Mouse (Mus musculus) heart, adult 2 months (tissue): ENCODE data around the gene Gm27027. TPM values are rescaled to one million over a fixed set of nuclear protein-coding genes. Genes with fewer than 3 reads are reported as not detected.

Experiments used
- DNase-seq, 2 experiments: peaks; one replicate each; pipeline ENCODE4 v3.0.0; 2021
- H3K27ac ChIP-seq: fragments of 200-600 bp; 2 replicates; pipeline ENCODE4 v1.8.1; 2022
- H3K27me3 ChIP-seq: fragments of 200-500 bp; 2 replicates; pipeline ENCODE4 v1.6.1; 2012; ENCODE audit warnings: mild to moderate bottlenecking, low read length, inconsistent platforms, mixed read lengths; ENCODE audit not compliant: control insufficient read depth, insufficient read depth
- H3K36me3 ChIP-seq: fragments of 200-500 bp; 2 replicates; pipeline ENCODE4 v1.6.1; 2012; ENCODE audit warnings: low read length, inconsistent platforms; ENCODE audit not compliant: control insufficient read depth, insufficient read depth
- H3K4me1 ChIP-seq: fragments of 200-500 bp; 2 replicates; pipeline ENCODE4 v1.6.1; 2011; ENCODE audit warnings: low read length; ENCODE audit not compliant: control insufficient read depth, insufficient read depth
- H3K4me3 ChIP-seq: fragments of 200-600 bp; 2 replicates; pipeline ENCODE4 v1.8.1; 2022
- H3K79me2 ChIP-seq: fragments of 200-500 bp; replicated peaks from 2 replicates; pipeline ENCODE4 v1.6.1; 2012; ENCODE audit warnings: mild to moderate bottlenecking, inconsistent platforms, low read length, moderate library complexity, mixed read lengths; ENCODE audit not compliant: control insufficient read depth, insufficient read depth
- H3K9ac ChIP-seq: fragments of 200-500 bp; 2 replicates; pipeline ENCODE4 v1.6.1; 2012; ENCODE audit warnings: low read depth, mild to moderate bottlenecking, control low read depth, inconsistent platforms, low read length, mixed read lengths
- CTCF ChIP-seq: fragments of 200-600 bp; IDR thresholded peaks from 2 replicates; pipeline ENCODE4 v1.8.1; 2022; ENCODE audit warnings: antibody characterized with exemption, mild to moderate bottlenecking, moderate library complexity
- EP300 ChIP-seq: fragments of 200-500 bp; IDR thresholded peaks from 2 replicates; pipeline ENCODE4 v1.6.1; 2011; ENCODE audit warnings: low read depth, low read length, control low read depth; ENCODE audit not compliant: insufficient read depth
- POLR2A ChIP-seq: fragments of 200-500 bp; IDR thresholded peaks from 2 replicates; pipeline ENCODE4 v1.6.1; 2011; ENCODE audit warnings: mild to moderate bottlenecking, low read depth, low read length, control low read depth; ENCODE audit not compliant: insufficient read depth
- WGBS: fragments of 180-500 bp; shearing (Covaris S2); methylation state at CpG from one replicate; pipeline ENCODE4 v1.1.7; 2018; 5-methylcytosine and 5-hydroxymethylcytosine counted together
- intact Hi-C: fragments of 180-260 bp; cut with DNase I; formaldehyde crosslinking; loops from one replicate; pipeline ENCODE4 v1.15.1; 2025
- polyA plus RNA-seq: library from polyadenylated mRNA; depleted of rRNA; stranded (reverse); fragments of >200 nt; gene quantifications from 2 replicates; pipeline ENCODE4 v1.2.3, GENCODE M21; 2012
- total RNA-seq, 2 experiments: library from RNA; stranded (reverse); gene quantifications; 2 replicates each; pipeline ENCODE4 v1.2.3; 2021

Gm27027 gene
- total and polyA plus RNA-seq, 3 experiments: not detected

DNA sequence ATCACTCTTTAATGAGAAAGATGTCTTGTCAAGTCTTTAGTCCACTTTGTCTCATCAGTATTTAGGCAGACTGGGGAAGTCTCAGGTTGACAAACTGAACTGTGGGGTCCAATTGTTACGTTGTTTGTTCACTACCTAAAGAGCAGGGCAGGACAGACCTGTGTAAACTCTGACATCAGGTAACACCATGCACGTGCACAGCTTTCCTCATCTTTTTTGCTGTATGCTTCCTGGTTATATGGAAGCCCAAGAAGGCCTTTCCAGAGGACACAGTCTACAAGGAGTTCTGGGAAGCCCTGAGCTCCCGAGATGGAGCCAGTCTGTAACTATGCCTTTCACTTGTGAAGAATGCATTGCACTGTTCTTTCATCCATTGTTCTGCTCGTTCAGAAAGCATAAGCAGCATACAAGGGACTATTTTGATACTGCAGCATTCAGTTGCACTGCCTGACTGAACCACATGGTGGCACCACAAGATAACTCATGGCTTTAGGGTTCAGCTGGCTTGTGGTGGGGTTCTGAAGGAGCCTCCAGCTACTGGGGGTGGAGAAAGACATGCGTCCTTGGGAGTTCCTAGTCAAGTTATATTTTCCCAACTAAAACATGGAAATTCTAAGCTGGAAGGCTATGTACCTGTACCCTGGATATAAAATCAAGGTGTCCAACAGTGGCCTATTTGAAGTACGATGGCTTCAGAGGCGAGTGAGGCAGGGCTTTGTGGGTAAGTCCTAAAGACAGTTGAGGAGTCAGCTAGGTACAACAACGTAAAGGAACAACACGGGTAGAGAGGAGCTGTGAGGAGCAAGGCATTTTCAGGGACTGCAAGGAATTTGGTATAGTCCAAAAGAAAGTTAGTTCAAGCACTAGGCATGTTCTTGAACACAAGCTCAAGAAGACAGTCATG is 39.5 kb upstream of the Gm27027 start:
- intact Hi-C loops: loop anchor here (1.0 to 5.0 kb wide), 3 partner anchors 24 to 255 kb away; no protein-coding TSS in a partner anchor
- no peak overlapping the region for H3K4me3 ChIP-seq
- H3K4me1 ChIP-seq: no peaks in the 10 kb centered on the region
- no peak for TF ChIP-seq POLR2A
- 0 out of 2 replicates have a peak, but pooled peaks have one; percentile 43 for TF ChIP-seq EP300
- peak; percentile 95 for TF ChIP-seq CTCF
- no peaks in the 10 kb centered on the region for H3K27me3 ChIP-seq
- no peak overlapping the region for H3K9ac ChIP-seq
- 69% methylated on average over 9 of the region's 9 CpGs for WGBS
- no peak overlapping the region for H3K27ac ChIP-seq
- no peaks in the 10 kb centered on the region for H3K79me2 ChIP-seq
- H3K36me3 ChIP-seq: no peaks in the 10 kb centered on the region
- peak; percentile 43 to 74 for DNase-seq

DNA sequence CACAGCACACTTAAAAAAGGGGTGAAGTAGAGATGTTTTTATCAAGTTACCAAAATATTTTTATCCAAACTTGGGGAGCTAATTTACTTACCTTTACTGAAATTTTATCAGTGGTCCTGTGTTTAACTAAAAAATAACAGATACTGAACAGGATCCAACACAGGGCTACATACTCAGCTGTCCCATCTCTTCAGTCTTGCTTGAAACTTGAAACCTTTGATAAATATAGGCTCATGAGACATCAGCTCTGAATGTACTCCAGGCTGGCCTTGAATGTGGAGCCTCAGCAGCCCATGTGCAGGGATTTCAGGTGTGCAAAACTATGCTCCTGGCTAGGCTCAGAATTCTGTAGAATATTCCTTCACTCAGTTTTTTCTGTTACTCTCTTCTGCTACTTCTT is 34.4 kb upstream of the Gm27027 start:
- Histone ChIP-seq H3K4me3 (no peak overlapping the region), H3K36me3 (no peaks in the 10 kb centered on the region), H3K9ac (no peak overlapping the region), H3K27me3 (no peaks in the 10 kb centered on the region), H3K79me2 (no peaks in the 10 kb centered on the region), H3K27ac (no peak overlapping the region), H3K4me1 (no peaks in the 10 kb centered on the region)
- intact Hi-C loops: no loop called here
- no peak for TF ChIP-seq EP300
- TF ChIP-seq CTCF: no peak
- no peak for TF ChIP-seq POLR2A
- DNase-seq: no peak

DNA sequence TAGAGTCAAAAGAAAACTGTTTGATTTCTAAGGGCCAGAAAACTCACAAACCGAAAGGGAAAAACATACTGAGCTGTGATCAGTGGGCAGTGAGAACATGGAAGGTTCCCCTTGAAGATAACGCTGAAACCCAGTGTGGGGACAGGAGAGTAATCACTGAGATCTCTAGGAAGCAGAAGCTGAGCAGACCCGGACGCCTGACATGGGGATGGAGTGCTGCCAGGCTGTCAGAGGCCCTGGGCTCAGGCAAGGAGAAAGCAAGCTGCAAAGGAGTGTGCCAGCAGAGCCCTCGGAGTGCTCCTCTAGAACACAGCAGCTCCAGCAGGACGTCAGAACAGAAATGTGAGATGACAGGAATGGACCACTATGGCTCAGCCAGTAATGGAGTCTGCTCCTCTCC is 28.5 kb upstream of the Gm27027 start:
- H3K79me2 ChIP-seq: no peaks in the 10 kb centered on the region
- no peak overlapping the region for H3K9ac ChIP-seq
- no peaks in the 10 kb centered on the region for H3K4me1 ChIP-seq
- no peak overlapping the region for H3K4me3 ChIP-seq
- H3K36me3 ChIP-seq: no peaks in the 10 kb centered on the region
- TF ChIP-seq EP300 (no peak), POLR2A (no peak), CTCF (no peak)
- intact Hi-C loops: no loop called here
- WGBS: 32% methylated on average over 6 of the region's 6 CpGs
- no peak overlapping the region for H3K27ac ChIP-seq
- H3K27me3 ChIP-seq: no peaks in the 10 kb centered on the region
- DNase-seq: no peak

GRCm38 (mm10) chr2:94010335-94011291 is 14.5 kb upstream of the Gm27027 start, which contains the start of gene Alkbh3:
TSS of gene Alkbh3 (minus strand) at chr2:94010807.
- Histone ChIP-seq H3K9ac (peak within 1 kb of the TSS; percentile 89), H3K4me3 (peak within 1 kb of the TSS; percentile 72), H3K79me2 (no peaks in the 10 kb centered on the region), H3K4me1 (peaks cover 2% of the 10 kb centered on the region), H3K27me3 (no peaks in the 10 kb centered on the region), H3K36me3 (peaks cover 2% of the 10 kb centered on the region), H3K27ac (peak within 1 kb of the TSS; percentile 80)
- TF ChIP-seq CTCF (no peak), POLR2A (peak; percentile 70), EP300 (0 out of 2 replicates have a peak, but pooled peaks have one; percentile 20)
- WGBS: 5% methylated on average over 47 of the region's 47 CpGs
- intact Hi-C loops: loop anchor here (5.0 kb wide), 1 partner anchor 147 kb away; the partner anchor contains the start of gene Hsd17b12
- peak; percentile 91 to 96 for DNase-seq

DNA sequence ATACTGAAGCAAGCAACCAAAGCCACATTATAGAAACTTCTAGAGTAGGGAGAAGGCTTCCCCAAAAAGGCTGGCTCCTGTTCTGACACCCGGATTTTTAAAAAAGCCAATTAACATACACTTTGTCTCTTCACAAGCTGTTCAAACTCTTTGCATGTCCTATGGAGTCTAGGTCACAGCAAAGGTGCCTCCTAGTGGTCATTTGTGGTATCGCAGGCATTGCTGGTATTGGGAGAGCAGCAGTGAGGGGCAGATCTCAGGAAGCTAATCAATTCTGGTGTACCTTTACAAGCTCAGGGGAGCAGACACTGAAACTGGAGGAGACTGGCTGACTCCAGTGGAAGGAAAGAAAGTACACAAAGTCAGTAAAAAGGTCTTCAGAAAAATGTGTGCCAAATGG is 6.2 kb upstream of the Gm27027 start:
- Histone ChIP-seq H3K79me2 (no peaks in the 10 kb centered on the region), H3K27me3 (no peaks in the 10 kb centered on the region), H3K27ac (no peak overlapping the region), H3K4me1 (0 out of 2 replicates have a peak, but pooled peaks cover 2% of the 10 kb centered on the region), H3K4me3 (no peak overlapping the region), H3K36me3 (peaks cover 3% of the 10 kb centered on the region), H3K9ac (no peak overlapping the region)
- peak; percentile 68 to 88 for DNase-seq
- 1% methylated on average over 2 of the region's 2 CpGs for WGBS
- TF ChIP-seq POLR2A (no peak), CTCF (no peak), EP300 (0 out of 2 replicates have a peak, but pooled peaks have one; percentile 61)
- intact Hi-C loops: loop anchor here (1.0 to 2.0 kb wide), 2 partner anchors 46 to 131 kb away; partner anchors contain the start of gene Gm13889
